Mouse (Mus musculus): ENCODE measurements around the gene Lgr4.

- TF ChIP-seq TCF12 (IDR thresholded peaks at IDR 0.05; ENCODE audit: insufficient read depth, poor library complexity, severe bottlenecking) (no peak), MYOD1 (IDR thresholded peaks at IDR 0.05; ENCODE audit: control insufficient read depth in 1 of 3, insufficient read length in 2 of 3, low read depth in 2 of 3) (no peak), E2F4 (IDR thresholded peaks at IDR 0.05; ENCODE audit: insufficient read depth) (no peak), CEBPB (IDR thresholded peaks at IDR 0.05; ENCODE audit: insufficient read depth, poor library complexity, severe bottlenecking) (no peak)
Observed at GRCm38 (mm10) chr2:110038341-110038740, 120.9 kb downstream of the Lgr4 start.
